Mouse (Mus musculus): ENCODE data around the gene Pskh1.

Gene Pskh1

GRCm38 (mm10) chr8:105957813-105958212 is 57.6 kb downstream of the Pskh1 start:
- DNase-seq (ENCODE audit: low spot score), result no peak

- DNase-seq (ENCODE audit: low spot score), result no peak
These were observed 59.1 kb downstream of the Pskh1 start for GRCm38 (mm10) chr8:105959350-105959749.

GRCm38 (mm10) chr8:105961101-105961500 is 60.9 kb downstream of the Pskh1 start:
- DNase-seq (ENCODE audit: low spot score), result no peak

- no peak for DNase-seq (ENCODE audit: low spot score)
These were observed 61.3 kb downstream of the Pskh1 start for GRCm38 (mm10) chr8:105961536-105961935.

- no peak for DNase-seq (ENCODE audit: low spot score)
These were observed 64.4 kb downstream of the Pskh1 start for GRCm38 (mm10) chr8:105964506-105965265.

GRCm38 (mm10) chr8:105965266-105965904 is 65.1 kb downstream of the Pskh1 start:
- peak; percentile 68 for DNase-seq (ENCODE audit: low spot score)

- peak; percentile 88 for DNase-seq (ENCODE audit: low spot score)
These were observed 65.7 kb downstream of the Pskh1 start, which contains the start of gene Slc12a4 for GRCm38 (mm10) chr8:105965905-105966341. Gene Slc12a4, minus strand, starts transcription at chr8:105966097.

GRCm38 (mm10) chr8:105966692-105967311 is 66.6 kb downstream of the Pskh1 start:
- DNase-seq (ENCODE audit: low spot score), result peak; percentile 29

GRCm38 (mm10) chr8:105969367-105969766 is 69.1 kb downstream of the Pskh1 start:
- no peak for DNase-seq (ENCODE audit: low spot score)

- no peak for DNase-seq (ENCODE audit: low spot score)
These were observed 70.9 kb downstream of the Pskh1 start for GRCm38 (mm10) chr8:105971019-105971720.

- DNase-seq (ENCODE audit: low spot score), result no peak
These were observed 75.1 kb downstream of the Pskh1 start for GRCm38 (mm10) chr8:105975363-105975762.

GRCm38 (mm10) chr8:105979325-105979724 is 79.1 kb downstream of the Pskh1 start, which contains the start of gene Dpep3:
Gene Dpep3, minus strand, starts transcription at chr8:105979429.
- DNase-seq (ENCODE audit: low spot score), result no peak

GRCm38 (mm10) chr8:105981146-105981545 is 80.9 kb downstream of the Pskh1 start:
- DNase-seq (ENCODE audit: low spot score), result no peak
